Mouse (Mus musculus) kidney, adult 8-10 months (tissue): ENCODE data around the gene Gm3468.
"Not testable (repeated sequence)": the region's sequence is repeated elsewhere in the genome, so short reads cannot be mapped to it uniquely, and the experiment has no call there.

Source experiments
- DNase-seq, 2 experiments: peaks; one replicate each; pipeline ENCODE4 v3.0.0; 2022

The Gm3468 gene

DNA sequence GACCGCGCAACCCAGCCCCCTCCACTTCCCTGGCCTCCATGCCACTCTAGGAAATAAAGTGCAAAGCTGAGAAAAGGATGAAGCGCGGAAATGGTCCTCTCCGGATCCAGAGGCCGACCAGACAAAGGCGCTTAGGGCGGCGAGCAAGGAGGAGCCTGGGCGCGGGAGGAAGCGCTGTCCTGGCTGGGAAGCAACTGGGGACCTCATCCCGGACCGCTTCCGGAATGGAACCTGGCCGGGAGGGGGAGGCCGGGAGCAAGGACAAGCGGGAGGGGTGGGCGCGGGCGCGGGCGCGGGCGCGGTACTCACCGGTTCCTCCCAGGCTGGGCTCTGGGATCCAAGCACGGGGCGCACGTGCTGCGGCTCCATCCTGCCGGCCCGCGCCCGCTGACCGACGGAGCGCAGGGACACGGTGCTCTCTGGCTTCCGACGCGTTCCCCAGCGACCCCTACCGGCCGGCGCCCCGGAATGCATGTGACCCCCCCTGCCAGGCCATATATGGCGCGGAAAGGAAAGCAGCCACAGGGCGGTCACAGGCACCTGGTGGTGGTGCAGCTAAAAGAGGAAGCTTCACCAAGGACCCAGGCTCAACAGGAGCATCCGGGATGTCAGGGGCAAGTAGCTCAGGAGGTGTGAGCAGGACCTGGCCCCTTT, at the start of gene Gm3468:
Gm3468 (minus strand) TSS at position 394 of the 654 bp plus-strand sequence.
- peak in 1 of 2 experiments; percentile 11 for DNase-seq

DNA sequence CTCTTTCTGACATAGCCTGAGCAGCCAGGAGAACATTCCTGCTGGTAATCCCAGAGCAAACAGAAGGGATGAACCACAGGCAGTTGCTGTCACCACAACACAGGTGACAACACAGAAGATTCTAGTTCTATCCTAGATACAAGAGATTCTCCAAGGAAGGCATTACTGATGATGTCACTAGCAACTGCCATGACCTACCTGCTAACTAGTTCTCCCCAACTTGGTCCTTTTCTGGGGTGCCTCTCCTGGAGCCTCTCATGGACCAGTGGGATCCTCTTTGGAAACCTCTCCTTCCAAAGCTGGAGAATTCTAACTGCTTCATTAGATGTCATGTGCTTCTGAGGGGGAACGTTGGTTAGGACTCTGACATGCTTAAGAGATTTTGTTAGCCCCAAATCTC, 17.2 kb upstream of the Gm3468 start, which contains the start of gene Gm3476:
Gm3476 (minus strand) TSS at position 101 of the 400 bp plus-strand sequence.
- not testable (repeated sequence) for DNase-seq

DNA sequence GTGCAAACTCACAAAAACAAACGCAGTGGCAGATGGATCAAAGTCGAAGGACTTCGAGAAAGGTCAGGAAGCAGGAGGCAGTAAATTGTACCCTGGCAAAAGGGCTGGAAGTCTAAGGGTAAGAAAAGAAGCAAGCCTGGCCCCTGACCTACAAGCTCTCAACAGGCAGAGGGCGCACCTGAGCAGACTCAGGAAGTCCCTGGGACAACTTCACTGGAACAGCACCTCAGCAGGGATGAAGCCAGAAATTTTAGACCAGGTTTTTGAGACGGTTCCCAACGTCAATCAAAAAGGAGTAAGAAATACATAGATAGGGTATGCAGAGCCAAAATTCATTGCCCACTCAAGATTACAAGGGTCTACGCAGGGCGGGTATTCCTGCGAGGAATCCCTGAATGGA, 965 bp downstream of the Gm3468 start:
- not testable (repeated sequence) for DNase-seq

DNA sequence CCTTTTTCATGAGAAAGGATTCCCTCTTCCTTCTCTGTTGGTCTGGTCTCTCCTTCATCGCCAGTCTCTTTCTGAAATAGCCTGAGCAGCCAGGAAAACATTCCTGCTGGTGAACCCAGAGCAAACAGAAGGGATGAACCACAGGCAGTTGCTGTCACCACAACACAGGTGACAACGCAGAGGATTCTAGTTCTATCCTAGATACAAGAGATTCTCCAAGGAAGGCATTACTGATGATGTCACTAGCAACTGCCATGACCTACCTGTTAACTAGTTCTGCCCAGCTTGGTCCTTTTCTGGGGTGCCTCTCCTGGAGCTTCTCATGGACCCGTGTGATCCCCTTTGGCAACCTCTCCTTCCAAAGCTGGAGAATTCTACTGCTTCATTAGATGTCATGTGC, 14.6 kb downstream of the Gm3468 start, which contains the start of gene Gm8206:
Gm8206 (minus strand) TSS at position 101 of the 400 bp plus-strand sequence.
- not testable (repeated sequence) for DNase-seq

DNA sequence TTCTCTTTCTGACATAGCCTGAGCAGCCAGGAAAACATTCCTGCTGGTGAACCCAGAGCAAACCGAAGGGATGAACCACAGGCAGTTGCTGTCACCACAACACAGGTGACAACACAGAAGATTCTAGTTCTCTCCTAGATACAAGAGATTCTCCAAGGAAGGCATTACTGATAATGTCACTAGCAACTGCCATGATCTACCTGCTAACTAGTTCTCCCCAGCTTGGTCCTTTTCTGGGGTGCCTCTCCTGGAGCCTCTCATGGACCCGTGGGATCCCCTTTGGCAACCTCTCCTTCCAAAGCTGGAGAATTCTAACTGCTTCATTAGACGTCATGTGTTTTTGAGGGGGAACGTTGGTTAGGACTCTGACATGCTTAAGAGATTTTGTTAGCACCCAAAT, 50.3 kb downstream of the Gm3468 start, which contains the start of gene Gm6337:
Gm6337 (minus strand) TSS at position 101 of the 400 bp plus-strand sequence.
- not testable (repeated sequence) for DNase-seq
